Mouse (Mus musculus) duodenum, adult 2 months (tissue): ENCODE results near the gene Git2. TPM values are rescaled to one million over a fixed set of nuclear protein-coding genes. Genes with fewer than 3 reads are reported as not detected.

Experiments used
- polyA plus RNA-seq: library from polyadenylated mRNA; depleted of rRNA; stranded (reverse); fragments of >200 nt; gene quantifications from 2 replicates; pipeline ENCODE4 v1.2.3, GENCODE M21; 2012; ENCODE audit warnings: low replicate concordance; rRNA removed

Git2 gene
- 14.0 and 21.1 TPM in 2 replicates for polyA plus RNA-seq

GRCm38 (mm10) chr5:114775056-114775979 is at the start of gene Git2:
TSS of gene Git2 (minus strand) at chr5:114775517.

GRCm38 (mm10) chr5:114822796-114823688 is 47.7 kb upstream of the Git2 start, which contains the start of gene 1500011B03Rik:
TSS of gene 1500011B03Rik (minus strand) at chr5:114823468.

GRCm38 (mm10) chr5:114774403-114775051 is 790 bp downstream of the Git2 start, which contains the start of gene Ankrd13a:
TSS of gene Ankrd13a (plus strand) at chr5:114774677.

GRCm38 (mm10) chr5:114707265-114708068 is 67.8 kb downstream of the Git2 start, which contains the start of gene Tchp:
TSS of gene Tchp (plus strand) at chr5:114707760.

GRCm38 (mm10) chr5:114690633-114691567 is 84.4 kb downstream of the Git2 start, which contains the start of gene Gltp:
TSS of gene Gltp (minus strand) at chr5:114690984.

Other genes with a start within 250 kb of the Git2 start
- 3.6 and 7.3 TPM in 2 replicates for gene Fam222a, start 207.5 kb downstream of the Git2 start, polyA plus RNA-seq
- 2.0 and 4.0 TPM in 2 replicates for gene Trpv4, start 117.1 kb downstream of the Git2 start, polyA plus RNA-seq
- gene Gltp, start 84.5 kb downstream of the Git2 start, polyA plus RNA-seq: 141 and 243 TPM in 2 replicates
- 2.9 and 7.1 TPM in 2 replicates for gene Tchp, start 67.8 kb downstream of the Git2 start, polyA plus RNA-seq
- 77.4 and 78.8 TPM in 2 replicates for gene Ankrd13a, start 840 bp downstream of the Git2 start, polyA plus RNA-seq
- 4.2 and 11.5 TPM in 2 replicates for gene 1500011B03Rik, start 48.0 kb upstream of the Git2 start, polyA plus RNA-seq
- not detected in 2 replicates for gene 4930519G04Rik, start 78.1 kb upstream of the Git2 start, polyA plus RNA-seq
- gene Gm9936, start 83.2 kb upstream of the Git2 start, polyA plus RNA-seq: not detected in 2 replicates
- 7.4 and 29.4 TPM in 2 replicates for gene Oasl2, start 121.4 kb upstream of the Git2 start, polyA plus RNA-seq
- gene Oasl1, start 147.7 kb upstream of the Git2 start, polyA plus RNA-seq: 61.4 and 170 TPM in 2 replicates
- 8.0 and 12.2 TPM in 2 replicates for gene 2210016L21Rik, start 166.6 kb upstream of the Git2 start, polyA plus RNA-seq
- gene Hnf1a, start 195.6 kb upstream of the Git2 start, polyA plus RNA-seq: 27.0 and 31.0 TPM in 2 replicates
- 55.0 and 82.5 TPM in 2 replicates for gene Sppl3, start 235.6 kb upstream of the Git2 start, polyA plus RNA-seq